In genomic region chr1:163190841-163191240, GRCm38 (mm10) we compare ENCODE assay signal across 14 mouse cellular contexts.
"Had no signal": no experiment of that assay in that cellular context is flagged by ENCODE, and none has a peak within 500 bp of the region (broad histone marks: within the 10 kb centered on the region; RNA-seq: fewer than 3 reads in every experiment).

No protein-coding gene starts in this region.

- H3K9me3 ChIP-seq: limb, embryonic 12.5 days; liver, embryonic 15.5 days; midbrain, embryonic 13.5 days; neural tube, embryonic 15.5 days had no signal

- H3K4me2 ChIP-seq: limb, embryonic 12.5 days; liver, embryonic 11.5 days; liver, embryonic 15.5 days; midbrain, embryonic 13.5 days; neural tube, embryonic 15.5 days had no signal

- H3K9ac ChIP-seq: limb, embryonic 12.5 days; liver, embryonic 15.5 days; midbrain, embryonic 13.5 days; neural tube, embryonic 15.5 days had no signal

- H3K36me3 ChIP-seq: limb, embryonic 12.5 days; liver, embryonic 15.5 days; midbrain, embryonic 13.5 days; neural tube, embryonic 15.5 days had no signal

- H3K4me1 ChIP-seq: liver, embryonic 15.5 days; midbrain, embryonic 13.5 days; neural tube, embryonic 15.5 days had no signal

- ATAC-seq: intestine, postnatal 0 days; midbrain, embryonic 13.5 days had no signal

- DNase-seq: kidney, adult 8-10 months; kidney, postnatal 25 days; layer of hippocampus, adult 9-11 months; layer of hippocampus, postnatal 36 days; right cerebral cortex, adult 18-20 months; right cerebral cortex, postnatal 25 days; thymus, postnatal 4 days had no signal

- H3K4me3 ChIP-seq: limb, embryonic 12.5 days; liver, embryonic 15.5 days; midbrain, embryonic 13.5 days; neural tube, embryonic 15.5 days had no signal

- H3K27ac ChIP-seq: limb, embryonic 12.5 days; liver, embryonic 15.5 days; macrophage; midbrain, embryonic 13.5 days; neural tube, embryonic 15.5 days had no signal

- H3K27me3 ChIP-seq: limb, embryonic 12.5 days; liver, embryonic 15.5 days; midbrain, embryonic 13.5 days; neural tube, embryonic 15.5 days had no signal
